Mouse (Mus musculus): ENCODE results near the gene Gm37240.

- no peak for TF ChIP-seq CHD2 (IDR thresholded peaks at IDR 0.05; ENCODE audit: low read depth, low read length)
- no peak for TF ChIP-seq HCFC1 (IDR thresholded peaks at IDR 0.05; ENCODE audit: borderline replicate concordance, insufficient read depth, low read length)
- TF ChIP-seq MAFK (IDR thresholded peaks at IDR 0.05; ENCODE audit: insufficient read depth, low read depth, low read length) = no peak
- TF ChIP-seq ZNF384 (IDR thresholded peaks at IDR 0.05; ENCODE audit: low read depth, low read length) = no peak
- TF ChIP-seq ZC3H11A (IDR thresholded peaks at IDR 0.05; ENCODE audit: borderline replicate concordance, low read depth, low read length) = no peak
Measured at GRCm38 (mm10) chr3:84460499-84460898, 1426.8 kb downstream of the Gm37240 start.

All from ES-E14 (cell line).